Mouse (Mus musculus) MEL (cell line): ENCODE measurements around the gene Chst8. TPM values are rescaled to one million over a fixed set of nuclear protein-coding genes. Genes with fewer than 3 reads are reported as not detected.
A peak's percentile ranks its signal among the peaks of the same experiment; 100 is the strongest.

Source experiments
- DNase-seq: peaks from one replicate; pipeline ENCODE4 v3.0.0; 2011; ENCODE audit warnings: low read depth, low spot score
- H3K27ac ChIP-seq: 2 replicates; pipeline ENCODE4 v1.5.1; 2012; ENCODE audit warnings: low read depth, mild to moderate bottlenecking, control low read depth, low read length, moderate library complexity; ENCODE audit not compliant: control insufficient read depth
- H3K27me3 ChIP-seq, 2 experiments: fragments of 150-350 bp in 1 of 2; sonication (generic) in 1 of 2; 2 replicates each; pipeline ENCODE4 v1.6.1; 2012; ENCODE audit warnings: low read length in 2 of 2, mild to moderate bottlenecking in 2 of 2, improper control_type of control experiment in 1 of 2, moderate library complexity in 1 of 2; ENCODE audit not compliant: insufficient read depth in 2 of 2, control insufficient read depth in 1 of 2
- H3K36me3 ChIP-seq, 2 experiments: 2 replicates each; pipeline ENCODE4 v1.6.1; 2012 to 2014; ENCODE audit warnings: low read length in 2 of 2, improper control_type of control experiment in 1 of 2, inconsistent platforms in 1 of 2, mild to moderate bottlenecking in 1 of 2; ENCODE audit not compliant: insufficient read depth in 2 of 2, control insufficient read depth in 1 of 2
- H3K4me1 ChIP-seq, 2 experiments: fragments of 150-350 bp in 1 of 2; sonication (generic) in 1 of 2; 2 replicates each; pipeline ENCODE4 v1.6.1; 2012; ENCODE audit warnings: low read length in 2 of 2, improper control_type of control experiment in 1 of 2, mild to moderate bottlenecking in 1 of 2; ENCODE audit not compliant: insufficient read depth in 2 of 2, control insufficient read depth in 1 of 2
- H3K4me3 ChIP-seq, 2 experiments: fragments of 150-350 bp in 1 of 2; sonication (generic) in 1 of 2; 2 replicates each; pipeline ENCODE4 v1.5.1; 2012; ENCODE audit warnings: low read depth in 2 of 2, low read length in 2 of 2, mild to moderate bottlenecking in 2 of 2, moderate library complexity in 2 of 2, control low read depth in 1 of 2, improper control_type of control experiment in 1 of 2; ENCODE audit not compliant: control insufficient read depth in 1 of 2, insufficient read depth in 1 of 2
- H3K79me2 ChIP-seq: 2 replicates; pipeline ENCODE4 v1.6.1; 2012; ENCODE audit warnings: mild to moderate bottlenecking, low read length, moderate library complexity; ENCODE audit not compliant: control insufficient read depth, poor library complexity, insufficient read depth
- H3K9ac ChIP-seq: 2 replicates; pipeline ENCODE4 v1.6.1; 2012; ENCODE audit warnings: low read depth, mild to moderate bottlenecking, control low read depth, low read length, moderate library complexity; ENCODE audit not compliant: control insufficient read depth, poor library complexity, severe bottlenecking
- H3K9me3 ChIP-seq: fragments of 150-350 bp; sonication (generic); replicated peaks from 2 replicates; pipeline ENCODE4 v1.6.1; 2012; ENCODE audit warnings: mild to moderate bottlenecking, low read length, improper control_type of control experiment, moderate library complexity; ENCODE audit not compliant: insufficient read depth
- BHLHE40 ChIP-seq: IDR thresholded peaks from 2 replicates; pipeline ENCODE4 v1.6.1; 2012; ENCODE audit warnings: low read depth, mild to moderate bottlenecking, inconsistent platforms, low read length, improper control_type of control experiment, borderline replicate concordance
- CHD2 ChIP-seq: IDR thresholded peaks from 2 replicates; pipeline ENCODE4 v1.6.1; 2011; ENCODE audit warnings: low read length, improper control_type of control experiment
- CTCF ChIP-seq, 3 experiments: IDR thresholded peaks in 2 of 3; conservative IDR thresholded peaks in 1 of 3; 2 replicates each; pipeline ENCODE4 v1.5.1; 2011 to 2012; ENCODE audit warnings: low read length in 3 of 3, low read depth in 2 of 3, mild to moderate bottlenecking in 2 of 3, improper control_type of control experiment in 1 of 3, inconsistent platforms in 1 of 3, mixed read lengths in 1 of 3, moderate library complexity in 1 of 3; ENCODE audit not compliant: control insufficient read depth in 1 of 3, insufficient read depth in 1 of 3, poor library complexity in 1 of 3, severe bottlenecking in 1 of 3
- E2F4 ChIP-seq: IDR thresholded peaks from 2 replicates; pipeline ENCODE4 v1.6.1; 2011; ENCODE audit warnings: low read depth, low read length, improper control_type of control experiment, borderline replicate concordance
- GABPA ChIP-seq: IDR thresholded peaks from 2 replicates; pipeline ENCODE4 v1.6.1; 2012; ENCODE audit warnings: low read depth, mild to moderate bottlenecking, inconsistent platforms, low read length, improper control_type of control experiment, moderate library complexity
- GATA1 ChIP-seq: IDR thresholded peaks from 2 replicates; pipeline ENCODE4 v1.6.1; 2011; ENCODE audit warnings: low read depth, low read length, improper control_type of control experiment
- HCFC1 ChIP-seq: IDR thresholded peaks from 2 replicates; pipeline ENCODE4 v1.6.1; 2012; ENCODE audit warnings: low read depth, mild to moderate bottlenecking, inconsistent platforms, low read length, improper control_type of control experiment, moderate library complexity
- KAT2A ChIP-seq: conservative IDR thresholded peaks from 2 replicates; pipeline ENCODE4 v1.6.1; 2012; ENCODE audit warnings: low read depth, low read length, improper control_type of control experiment, inconsistent platforms
- MAX ChIP-seq: IDR thresholded peaks from 2 replicates; pipeline ENCODE4 v1.6.1; 2011; ENCODE audit warnings: low read length, improper control_type of control experiment
- MXI1 ChIP-seq: IDR thresholded peaks from 2 replicates; pipeline ENCODE4 v1.6.1; 2011; ENCODE audit warnings: mild to moderate bottlenecking, low read depth, low read length, improper control_type of control experiment
- MYB ChIP-seq: IDR thresholded peaks from 2 replicates; pipeline ENCODE4 v1.6.1; 2011; ENCODE audit warnings: mild to moderate bottlenecking, low read depth, low read length, improper control_type of control experiment
- POLR2A ChIP-seq, 2 experiments: IDR thresholded peaks; 2 replicates each; pipeline ENCODE4 v1.6.1; 2011 to 2012; ENCODE audit warnings: low read length in 2 of 2, mild to moderate bottlenecking in 2 of 2, control low read depth in 1 of 2, improper control_type of control experiment in 1 of 2, low read depth in 1 of 2, moderate library complexity in 1 of 2; ENCODE audit not compliant: control insufficient read depth in 1 of 2, insufficient read depth in 1 of 2, poor library complexity in 1 of 2
- POLR2AphosphoS5 ChIP-seq: IDR thresholded peaks from 2 replicates; pipeline ENCODE4 v1.6.1; 2012; ENCODE audit warnings: low read depth, borderline replicate concordance, mild to moderate bottlenecking, inconsistent platforms, low read length, moderate library complexity, mixed read lengths
- RAD21 ChIP-seq: IDR thresholded peaks from 2 replicates; pipeline ENCODE4 v1.6.1; 2011; ENCODE audit warnings: mild to moderate bottlenecking, low read depth, low read length, improper control_type of control experiment
- SIN3A ChIP-seq: IDR thresholded peaks from 2 replicates; pipeline ENCODE4 v1.6.1; 2012; ENCODE audit warnings: low read length, improper control_type of control experiment, inconsistent platforms
- SMC3 ChIP-seq: IDR thresholded peaks from 2 replicates; pipeline ENCODE4 v1.6.1; 2011; ENCODE audit warnings: low read depth, low read length, improper control_type of control experiment
- TAL1 ChIP-seq: IDR thresholded peaks from 2 replicates; pipeline ENCODE4 v1.6.1; 2012; ENCODE audit warnings: mild to moderate bottlenecking, inconsistent platforms, low read length, moderate library complexity, mixed read lengths
- TCF12 ChIP-seq: IDR thresholded peaks from 2 replicates; pipeline ENCODE4 v1.6.1; 2014; ENCODE audit warnings: low read depth, mild to moderate bottlenecking, inconsistent platforms, low read length, improper control_type of control experiment, moderate library complexity
- UBTF ChIP-seq: IDR thresholded peaks from 2 replicates; pipeline ENCODE4 v1.6.1; 2012; ENCODE audit warnings: low read depth, mild to moderate bottlenecking, inconsistent platforms, low read length, improper control_type of control experiment, moderate library complexity, borderline replicate concordance; ENCODE audit not compliant: insufficient read depth
- ZC3H11A ChIP-seq: IDR thresholded peaks from 2 replicates; pipeline ENCODE4 v1.6.1; 2012; ENCODE audit warnings: low read depth, mild to moderate bottlenecking, inconsistent platforms, low read length, improper control_type of control experiment
- ZKSCAN1 ChIP-seq: IDR thresholded peaks from 2 replicates; pipeline ENCODE4 v1.6.1; 2012; ENCODE audit warnings: low read depth, mild to moderate bottlenecking, inconsistent platforms, low read length, improper control_type of control experiment, moderate library complexity
- ZMIZ1 ChIP-seq: IDR thresholded peaks from 2 replicates; pipeline ENCODE4 v1.6.1; 2012; ENCODE audit warnings: low read depth, mild to moderate bottlenecking, inconsistent platforms, low read length, improper control_type of control experiment, moderate library complexity
- ZNF384 ChIP-seq: IDR thresholded peaks from 2 replicates; pipeline ENCODE4 v1.6.1; 2012; ENCODE audit warnings: low read depth, mild to moderate bottlenecking, inconsistent platforms, low read length, improper control_type of control experiment
- polyA plus RNA-seq, 2 experiments: library from polyadenylated mRNA; stranded (reverse) in 1 of 2; unstranded in 1 of 2; fragments of >175 nt in 1 of 2; fragments of >200 nt in 1 of 2; gene quantifications; 2 replicates each; pipeline versions ENCODE4 v1.2.1 to v1.2.4; 2012; ENCODE audit warnings: low replicate concordance in 2 of 2, low read depth in 1 of 2; ENCODE audit not compliant: insufficient read length in 2 of 2, insufficient read depth in 1 of 2, missing spikeins in 1 of 2
- total RNA-seq: library from RNA; depleted of rRNA; stranded (reverse); fragments of 300-350 nt; gene quantifications from 2 replicates; pipeline ENCODE4 v1.2.3, GENCODE M21; 2012

The Chst8 gene
- total and polyA plus RNA-seq, 3 experiments, result not detected

- Histone ChIP-seq H3K27me3 (no peaks in the 10 kb centered on the region), H3K9ac (no peak overlapping the region), H3K79me2 (no peaks in the 10 kb centered on the region), H3K36me3 (no peaks in the 10 kb centered on the region), H3K9me3 (no peaks in the 10 kb centered on the region), H3K27ac (no peak overlapping the region), H3K4me1 (no peaks in the 10 kb centered on the region), H3K4me3 (no peak overlapping the region)
- TF ChIP-seq SIN3A, result no peak
- no peak for TF ChIP-seq MAX
- peak; percentile 74 for TF ChIP-seq SMC3
- no peak for TF ChIP-seq POLR2A (IDR thresholded peaks at IDR 0.05; ENCODE audit: control insufficient read depth in 1 of 2, insufficient read depth in 1 of 2, low read depth in 1 of 2, low read length in 2 of 2, poor library complexity in 1 of 2)
- TF ChIP-seq TAL1, result no peak
- TF ChIP-seq ZKSCAN1, result no peak
- TF ChIP-seq RAD21, result peak; percentile 66
- TF ChIP-seq MXI1, result no peak
- TF ChIP-seq GABPA, result no peak
- TF ChIP-seq HCFC1, result no peak
- no peak for TF ChIP-seq CHD2
- no peak for TF ChIP-seq GATA1
- no peak for TF ChIP-seq POLR2AphosphoS5
- no peak for TF ChIP-seq ZNF384
- no peak for TF ChIP-seq KAT2A
- TF ChIP-seq CTCF (IDR thresholded peaks at IDR 0.05 in 2 of 3, conservative IDR thresholded peaks at IDR 0.05 in 1 of 3; ENCODE audit: control insufficient read depth in 1 of 3, insufficient read depth in 1 of 3, low read depth in 2 of 3, low read length in 3 of 3, poor library complexity in 1 of 3, severe bottlenecking in 1 of 3), result peak; percentile 57 to 98 (median 87)
- no peak for TF ChIP-seq E2F4
- 0 out of 2 replicates have a peak, but pooled peaks have one; percentile 21 for TF ChIP-seq ZC3H11A
- TF ChIP-seq BHLHE40, result no peak
- TF ChIP-seq UBTF, result no peak
- DNase-seq, result peak; percentile 51
Observed at GRCm38 (mm10) chr7:34671911-34672310, 140.6 kb downstream of the Chst8 start.

- H3K27ac ChIP-seq, result no peak overlapping the region
- H3K4me3 ChIP-seq, result no peak overlapping the region
- no peak for DNase-seq
- no peak overlapping the region for H3K9ac ChIP-seq
- H3K79me2 ChIP-seq, result no peaks in the 10 kb centered on the region
- H3K4me1 ChIP-seq, result no peaks in the 10 kb centered on the region
- TF ChIP-seq ZMIZ1 (no peak), POLR2AphosphoS5 (no peak), TCF12 (no peak), ZKSCAN1 (no peak), MYB (no peak), SIN3A (no peak), SMC3 (no peak)
- H3K9me3 ChIP-seq, result no peaks in the 10 kb centered on the region
- no peaks in the 10 kb centered on the region for H3K27me3 ChIP-seq
- no peaks in the 10 kb centered on the region for H3K36me3 ChIP-seq
Observed at GRCm38 (mm10) chr7:34670778-34671177, 141.7 kb downstream of the Chst8 start.
